Mouse (Mus musculus): ENCODE data around the gene Ttc38.

Gene Ttc38

GRCm38 (mm10) chr15:85897113-85897512 lies 65.0 kb downstream of the Ttc38 start:
- no peak for DNase-seq (ENCODE audit: low spot score)

DNA sequence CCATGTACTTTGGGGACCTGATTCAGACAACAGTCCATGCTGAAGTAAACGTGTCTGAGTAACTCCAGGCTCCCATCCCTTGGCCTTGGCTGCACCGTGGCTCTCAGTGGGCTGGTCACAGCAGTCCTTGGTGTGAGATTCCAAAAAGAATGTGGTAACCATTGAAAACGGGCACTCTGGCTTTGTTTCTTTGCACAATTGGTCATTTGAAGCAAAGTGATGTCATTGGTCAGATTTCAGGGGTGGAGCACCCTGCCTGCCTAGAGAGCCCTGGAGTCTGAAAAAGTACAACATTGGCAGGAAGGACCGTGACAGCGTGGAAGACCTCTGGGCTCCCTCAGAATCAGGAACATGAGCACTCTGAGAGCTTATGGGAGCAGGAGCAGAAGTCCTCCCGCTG lies 67.3 kb downstream of the Ttc38 start:
- DNase-seq (ENCODE audit: low spot score): no peak

DNA sequence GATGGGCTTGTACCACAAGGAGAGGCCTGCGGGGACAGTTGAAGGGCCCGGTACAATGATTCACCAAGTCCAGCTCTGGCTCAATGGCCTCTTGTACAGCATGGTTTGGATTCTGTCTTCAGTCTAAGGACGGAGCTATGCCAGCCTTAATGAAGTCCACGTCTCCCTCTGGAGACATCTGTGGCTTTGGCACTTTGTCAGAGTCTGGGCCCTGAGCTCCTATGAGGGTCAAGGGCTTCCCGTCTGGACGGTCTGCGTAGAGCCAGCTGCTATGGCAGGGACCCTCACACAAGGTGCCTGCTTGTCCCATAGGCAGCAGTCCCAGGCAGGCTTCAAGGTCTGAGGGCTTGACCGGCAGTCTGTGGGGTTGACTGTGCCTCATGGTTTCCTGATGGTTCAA lies 68.2 kb downstream of the Ttc38 start:
- no peak for DNase-seq (ENCODE audit: low spot score)

GRCm38 (mm10) chr15:85900801-85901200 lies 68.7 kb downstream of the Ttc38 start:
- DNase-seq (ENCODE audit: low spot score): no peak

DNA sequence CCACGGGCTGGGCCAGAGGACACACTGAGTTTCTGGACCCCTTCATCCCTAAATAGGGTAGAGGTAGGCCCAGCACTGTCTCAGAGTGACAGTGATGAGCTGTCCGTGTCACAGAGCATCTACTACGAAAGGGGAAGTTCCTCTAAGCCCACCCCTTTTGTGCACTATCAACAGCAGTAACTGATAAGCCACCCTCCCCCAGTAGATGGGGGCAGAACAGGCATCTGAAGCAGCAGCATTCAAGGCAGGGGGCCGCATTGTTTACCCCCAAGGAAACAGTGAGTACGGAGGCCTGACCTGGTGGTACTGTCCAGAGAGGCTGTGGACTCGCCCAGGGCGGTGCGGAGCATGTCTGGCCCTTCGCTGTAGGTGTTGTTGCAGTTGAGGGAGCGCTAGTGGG lies 70.4 kb downstream of the Ttc38 start:
- DNase-seq (ENCODE audit: low spot score): no peak

DNA sequence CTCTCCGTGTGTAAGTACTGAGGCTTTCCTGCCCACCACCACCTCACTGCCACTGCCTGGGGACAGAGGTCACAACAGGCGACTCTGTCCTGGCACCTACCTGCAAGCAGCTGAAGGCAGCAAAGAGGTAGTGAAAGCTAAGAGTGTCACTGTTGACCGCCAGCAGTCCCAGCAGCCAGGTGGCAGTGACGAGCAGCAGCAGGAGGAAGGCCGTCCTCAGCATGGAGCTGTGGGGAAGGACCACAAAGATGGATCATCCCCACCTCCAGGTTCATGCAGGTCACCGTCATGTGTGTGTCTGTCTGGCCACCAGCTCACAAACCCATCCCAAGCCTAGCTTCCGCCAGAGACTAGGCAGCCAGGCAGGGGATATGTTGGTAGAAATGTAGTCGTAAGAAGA lies 71.7 kb downstream of the Ttc38 start:
- no peak for DNase-seq (ENCODE audit: low spot score)
